Mouse (Mus musculus) heart, postnatal 0 days (tissue): ENCODE data around the gene Ramp2. TPM values are rescaled to one million over a fixed set of nuclear protein-coding genes. Genes with fewer than 3 reads are reported as not detected.

Experiments
- ATAC-seq: fragments of 200-750 bp; cut with Nextera tagmentation; 2 replicates; pipeline ENCODE4 v1.8.0; 2017; ENCODE audit warnings: low read depth, moderate number of reproducible peaks, moderate library complexity; ENCODE audit not compliant: insufficient read depth
- DNase-seq: peaks from one replicate; pipeline ENCODE4 v3.0.0-alpha.2; 2016; ENCODE audit warnings: low spot score
- H3K27ac ChIP-seq: fragments of 300-500 bp; sonication (generic); 2 replicates; pipeline ENCODE4 v1.5.1; 2014; ENCODE audit warnings: low read depth, mild to moderate bottlenecking
- H3K27me3 ChIP-seq: fragments of 300-500 bp; sonication (generic); 2 replicates; pipeline ENCODE4 v1.6.1; 2014; ENCODE audit warnings: low read length, mixed read lengths; ENCODE audit not compliant: control insufficient read depth, insufficient read depth
- H3K36me3 ChIP-seq: fragments of 300-500 bp; sonication (generic); replicated peaks from 2 replicates; pipeline ENCODE4 v1.6.1; 2014; ENCODE audit warnings: low read length, mixed read lengths; ENCODE audit not compliant: control insufficient read depth, insufficient read depth
- H3K4me1 ChIP-seq: fragments of 300-500 bp; sonication (generic); 2 replicates; pipeline ENCODE4 v1.6.1; 2014; ENCODE audit warnings: antibody characterized with exemption; ENCODE audit not compliant: control insufficient read depth, insufficient read depth
- H3K4me2 ChIP-seq: fragments of 300-500 bp; sonication (generic); 2 replicates; pipeline ENCODE4 v1.6.1; 2014; ENCODE audit warnings: low read depth, mild to moderate bottlenecking, low read length, moderate library complexity
- H3K4me3 ChIP-seq: fragments of 300-500 bp; sonication (generic); 2 replicates; pipeline ENCODE4 v1.5.1; 2014; ENCODE audit warnings: low read depth, low read length
- H3K9ac ChIP-seq: fragments of 300-500 bp; sonication (generic); replicated peaks from 2 replicates; pipeline ENCODE4 v1.6.1; 2014; ENCODE audit warnings: low read depth, low read length, mixed read lengths
- H3K9me3 ChIP-seq: fragments of 300-500 bp; sonication (generic); replicated peaks from 2 replicates; pipeline ENCODE4 v1.6.1; 2016; ENCODE audit warnings: low read length; ENCODE audit not compliant: control insufficient read depth
- CTCF ChIP-seq: IDR thresholded peaks from 2 replicates; pipeline ENCODE4 v1.5.1; 2016; ENCODE audit warnings: antibody characterized with exemption, control low read depth, low read depth
- EP300 ChIP-seq: IDR thresholded peaks from 2 replicates; pipeline ENCODE4 v1.6.1; 2016; ENCODE audit warnings: antibody characterized with exemption, low read depth
- WGBS: fragments of 180-500 bp; shearing (Covaris S2); extraction: QIAGEN DNeasy Blood & Tissue Kit; methylation state at CpG from one replicate; pipeline ENCODE4 v1.1.7; 2014; 5-methylcytosine and 5-hydroxymethylcytosine counted together
- polyA plus RNA-seq: library from polyadenylated mRNA; unstranded; fragments of >200 nt; fragmentation: Nextera tagmentation; extraction: Ambion mirVana; gene quantifications from 2 replicates; pipeline ENCODE4 v1.2.1, GENCODE M21; 2015
- total RNA-seq: library from RNA; depleted of rRNA; stranded (reverse); fragments of >200 nt; gene quantifications from 2 replicates; pipeline ENCODE4 v1.2.3, GENCODE M21; 2014; ENCODE audit warnings: low replicate concordance

Ramp2 gene
- total and polyA plus RNA-seq, 2 experiments from 2014 or later, result 159 to 182 TPM

DNA sequence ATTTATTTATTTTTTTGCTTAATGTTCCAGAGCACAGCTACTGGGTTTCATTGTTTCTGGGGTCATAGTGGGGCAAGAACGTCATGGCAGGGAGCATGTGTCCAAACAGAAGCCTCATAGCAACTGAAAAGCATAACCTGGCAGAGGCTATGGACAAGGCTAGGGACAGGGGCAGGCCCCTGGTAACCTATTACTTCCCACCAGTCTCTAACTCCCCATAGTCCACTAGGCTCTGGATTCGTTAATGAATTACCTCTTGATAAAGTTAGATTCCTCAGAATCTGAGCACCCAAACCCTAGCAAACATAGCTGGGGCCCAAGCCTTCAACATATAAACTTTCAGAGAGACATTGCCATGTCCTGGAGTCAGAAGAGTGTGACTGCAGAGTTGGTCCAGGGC lies 5.2 kb downstream of the Ramp2 start:
- ATAC-seq (no peak), DNase-seq (no peak)
- Histone ChIP-seq H3K4me3 (no peak overlapping the region), H3K4me2 (no peak overlapping the region), H3K9me3 (no peaks in the 10 kb centered on the region), H3K27me3 (peaks cover 14% of the 10 kb centered on the region), H3K27ac (no peak overlapping the region), H3K4me1 (peaks cover 20% of the 10 kb centered on the region), H3K9ac (no peak overlapping the region), H3K36me3 (no peaks in the 10 kb centered on the region)
- WGBS, result 66% methylated on average over 2 of the region's 2 CpGs
- TF ChIP-seq CTCF (no peak), EP300 (no peak)

DNA sequence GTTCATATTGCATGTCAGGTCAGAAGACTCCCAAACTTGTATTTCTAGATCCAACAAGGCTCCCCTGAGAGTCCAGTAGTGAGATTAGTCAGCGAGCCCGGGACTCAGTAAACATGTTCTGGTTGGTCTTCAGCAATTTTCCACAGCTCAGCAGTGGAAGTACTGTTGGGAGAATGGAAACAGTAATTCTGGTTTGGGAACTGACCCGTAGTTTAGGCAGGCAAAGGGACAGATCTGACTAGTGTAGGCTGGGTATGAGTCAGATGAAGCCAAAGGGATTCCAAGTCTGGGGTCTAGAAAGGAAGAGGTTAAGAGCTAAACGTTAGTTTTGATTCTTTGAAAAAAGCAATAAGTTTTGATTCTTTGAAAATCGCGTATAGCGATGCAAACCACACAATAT lies 7.1 kb downstream of the Ramp2 start:
- DNase-seq, result peak; percentile 46
- Histone ChIP-seq H3K27ac (peak overlapping the region; percentile 95), H3K9ac (peak overlapping the region; percentile 84), H3K4me1 (peaks cover 21% of the 10 kb centered on the region), H3K9me3 (no peaks in the 10 kb centered on the region), H3K27me3 (no peaks in the 10 kb centered on the region), H3K4me3 (peak overlapping the region; percentile 99), H3K36me3 (0 out of 2 replicates have a peak, but pooled peaks cover 13% of the 10 kb centered on the region), H3K4me2 (peak overlapping the region; percentile 96)
- 7% methylated on average over 7 of the region's 7 CpGs for WGBS
- ATAC-seq, result no peak
- TF ChIP-seq EP300 (no peak), CTCF (no peak)

DNA sequence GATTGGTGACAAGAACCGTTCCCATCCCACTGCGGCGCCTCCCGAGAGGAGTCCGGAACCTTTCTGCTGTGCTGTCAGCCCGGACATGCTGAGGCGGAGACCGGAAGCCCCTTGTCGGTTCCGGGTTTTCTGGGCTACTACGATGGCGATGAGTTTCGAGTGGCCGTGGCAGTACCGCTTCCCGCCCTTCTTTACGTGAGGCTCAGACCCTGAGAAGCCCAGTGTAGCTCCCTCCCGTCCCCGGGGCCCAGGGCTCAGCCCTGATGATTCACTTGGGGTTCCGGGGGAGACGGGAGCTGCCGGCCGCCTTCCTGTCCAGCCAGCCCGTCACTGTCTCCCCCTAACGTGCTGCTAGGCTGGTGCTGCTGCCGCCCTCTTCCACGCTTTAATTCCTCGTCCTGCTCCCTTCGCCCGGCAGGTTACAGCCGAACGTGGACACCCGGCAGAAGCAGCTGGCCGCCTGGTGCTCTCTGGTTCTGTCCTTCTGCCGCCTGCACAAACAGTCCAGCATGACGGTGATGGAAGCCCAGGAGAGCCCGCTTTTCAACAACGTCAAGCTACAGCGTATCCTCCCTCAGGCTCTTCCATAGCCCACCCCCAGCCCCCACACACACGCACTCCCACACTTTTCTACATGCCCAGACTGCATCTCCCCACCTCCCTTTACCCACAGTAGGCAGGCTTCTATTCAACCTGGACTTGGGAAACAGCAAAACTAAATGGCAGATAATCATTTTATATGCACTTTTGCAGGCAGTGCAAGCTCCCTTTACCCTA lies 8.0 kb downstream of the Ramp2 start, which contains the start of gene Vps25:
Vps25 (plus strand) TSS at position 95 of the 777 bp plus-strand sequence.
- DNase-seq (peak; percentile 88), ATAC-seq (peak; percentile 72)
- Histone ChIP-seq H3K9ac (peak within 1 kb of the TSS; percentile 84), H3K9me3 (no peaks in the 10 kb centered on the region), H3K27ac (peak within 1 kb of the TSS; percentile 95), H3K4me1 (peaks cover 24% of the 10 kb centered on the region), H3K36me3 (peaks cover 21% of the 10 kb centered on the region; the same call in 1 of the 2 replicates), H3K4me2 (peak within 1 kb of the TSS; percentile 96), H3K27me3 (no peaks in the 10 kb centered on the region), H3K4me3 (peak within 1 kb of the TSS; percentile 99)
- whole genome bisulfite sequencing, result under 1% methylated on average over 40 of the region's 40 CpGs
- TF ChIP-seq EP300 (no peak; the same call in 1 of the 2 replicates), CTCF (no peak)

DNA sequence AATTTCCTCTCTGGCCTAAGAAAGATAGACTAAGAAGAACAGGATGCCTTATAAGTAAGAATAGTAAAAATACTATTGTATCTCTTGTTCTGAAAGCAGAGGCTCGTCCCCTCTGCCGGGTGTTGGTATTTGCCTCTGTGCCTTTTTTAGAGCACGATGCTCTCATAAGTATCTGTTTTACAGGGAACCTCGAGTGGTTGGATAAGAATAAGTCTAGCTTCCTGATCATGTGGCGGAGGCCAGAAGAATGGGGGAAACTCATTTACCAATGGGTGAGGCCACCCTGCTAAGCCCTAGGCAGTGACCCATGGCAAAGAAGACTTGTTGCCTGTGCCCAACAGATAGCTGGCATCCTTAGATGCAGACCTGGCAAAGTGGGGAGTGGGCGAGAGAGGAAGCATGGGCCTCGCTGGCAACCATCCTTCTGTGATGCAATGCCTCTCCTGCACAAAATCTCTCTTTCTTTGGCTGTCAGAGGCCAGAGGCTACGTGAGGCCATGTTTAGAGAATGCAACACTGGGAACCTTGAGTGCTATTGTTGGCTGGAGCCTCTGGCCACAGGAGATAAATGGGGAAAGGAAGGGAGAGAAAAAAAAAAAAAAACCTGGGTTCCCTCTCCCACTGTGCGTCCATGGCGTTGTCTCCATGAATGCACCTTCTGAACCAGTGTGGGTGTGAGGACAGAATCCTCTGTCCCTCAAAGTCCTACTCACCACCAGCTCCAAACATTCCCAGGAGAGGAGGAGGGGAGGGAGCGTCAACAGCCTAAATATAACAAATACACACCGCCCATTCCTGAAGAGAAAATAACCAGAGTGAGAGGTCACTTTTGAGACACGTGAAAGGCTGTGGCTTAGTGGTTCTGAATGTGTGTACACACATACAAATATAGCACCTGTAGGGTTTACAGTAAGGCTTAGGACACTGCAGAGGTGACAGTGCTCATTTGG lies 10.3 kb downstream of the Ramp2 start:
- peak; percentile 81 for DNase-seq
- Histone ChIP-seq H3K27ac (peak overlapping the region; percentile 86), H3K4me1 (peaks cover 43% of the 10 kb centered on the region), H3K9ac (no peak overlapping the region), H3K36me3 (peaks cover 22% of the 10 kb centered on the region; the same call in 1 of the 2 replicates), H3K9me3 (no peaks in the 10 kb centered on the region), H3K4me2 (no peak overlapping the region), H3K4me3 (no peak overlapping the region), H3K27me3 (no peaks in the 10 kb centered on the region)
- WGBS, result 32% methylated on average over 13 of the region's 13 CpGs
- peak; percentile 47 for ATAC-seq
- no peak; the same call in 1 of the 2 replicates for TF ChIP-seq EP300
- no peak for TF ChIP-seq CTCF

DNA sequence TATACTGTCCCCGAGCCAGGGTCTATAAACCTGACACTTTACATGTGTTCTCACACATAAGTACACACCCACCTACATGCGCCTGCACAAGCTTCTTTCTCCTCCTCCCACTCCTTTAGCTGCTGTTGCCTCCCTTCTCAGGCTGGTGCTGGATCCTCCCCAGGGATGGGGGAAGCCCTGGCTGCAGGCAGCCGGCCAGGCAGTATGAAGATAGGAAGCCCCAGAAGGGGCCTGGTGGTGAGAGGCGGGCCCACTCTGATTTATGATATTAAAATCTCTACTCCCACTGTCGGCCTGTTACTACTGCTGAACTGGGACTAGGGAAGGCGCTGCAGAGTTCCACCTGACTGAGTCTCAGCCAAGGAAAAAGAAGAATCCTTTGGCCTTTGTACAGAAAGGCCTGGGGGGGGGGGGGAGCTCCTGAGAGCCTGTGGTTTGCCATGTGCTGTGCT lies 13.5 kb downstream of the Ramp2 start:
- H3K9me3 ChIP-seq, result no peaks in the 10 kb centered on the region
- H3K4me1 ChIP-seq, result peaks cover 42% of the 10 kb centered on the region
- H3K9ac ChIP-seq, result no peak overlapping the region
- H3K27ac ChIP-seq, result peak overlapping the region; percentile 82
- DNase-seq (peak; percentile 83), ATAC-seq (peak; percentile 37)
- peak overlapping the region; percentile 58; the same call in 1 of the 2 replicates for H3K4me3 ChIP-seq
- TF ChIP-seq CTCF (no peak), EP300 (no peak)
- H3K4me2 ChIP-seq, result peak overlapping the region; percentile 90
- peaks cover 22% of the 10 kb centered on the region for H3K27me3 ChIP-seq
- H3K36me3 ChIP-seq, result peaks cover 22% of the 10 kb centered on the region; the same call in 1 of the 2 replicates
- WGBS, result 13% methylated on average over 6 of the region's 6 CpGs
